Mouse (Mus musculus) Patski (cell line): Measurements from ENCODE around the gene Zfp119b. TPM values are rescaled to one million over a fixed set of nuclear protein-coding genes. Genes with fewer than 3 reads are reported as not detected.

Source experiments
- ATAC-seq: fragments of 100-300 bp; one replicate; pipeline ENCODE4 v1.8.0; 2021
- CTCF ChIA-PET: fragments of 350-600 bp; sonication (Branson Sonifier 250); formaldehyde crosslinking; loops from one replicate; lab custom pipeline; 2022; ENCODE audit warnings: inconsistent platforms; lab: Charles Lee
- POLR2A ChIA-PET: fragments of 350-600 bp; sonication (Branson Sonifier 250); formaldehyde crosslinking; loops from one replicate; lab custom pipeline; 2022; ENCODE audit warnings: antibody characterized with exemption, inconsistent platforms; lab: Charles Lee
- DNase-seq: peaks from one replicate; pipeline ENCODE4 v3.0.0-alpha.2; 2011; ENCODE audit warnings: low read depth, low spot score
- H3K27me3 ChIP-seq: fragments of 371-371 bp; one replicate; pipeline ENCODE4 v1.5.1; 2021
- CTCF ChIP-seq: fragments of 100-300 bp; IDR thresholded peaks from one replicate; pipeline ENCODE4 v1.5.1; 2021
- in situ Hi-C: fragments of 300-500 bp; cut with MboI; formaldehyde crosslinking; loops from 3 replicates; pipeline ENCODE4 v1.11.1; 2018; ENCODE audit warnings: low pct_unique_long_range_greater_than_20kb, mixed read lengths
- polyA plus RNA-seq: library from polyadenylated mRNA; unstranded; gene quantifications from one replicate; pipeline ENCODE4 v1.2.3, GENCODE M21; 2021

The Zfp119b gene
- polyA plus RNA-seq: 4.9 TPM

- DNase-seq: no peak
- ChIA-PET CTCF (no interaction called here), POLR2A (no interaction called here)
- in situ Hi-C loops: loop anchor here (5.0 kb wide), 1 partner anchor 72 kb away; the partner anchor contains the start of gene Zfp119a
- peaks cover 19% of the 10 kb centered on the region for H3K27me3 ChIP-seq
- ATAC-seq: no peak
- TF ChIP-seq CTCF: no peak
These were observed at the start of gene Zfp119b for GRCm38 (mm10) chr17:55949400-55949799. Gene Zfp119b (minus strand): TSS chr17:55949500.

- DNase-seq (no peak), ATAC-seq (no peak)
- ChIA-PET POLR2A (interaction anchor here (1.5 kb wide), 1 partner anchor 12 kb away, joined by 6 read pairs; no protein-coding TSS in a partner anchor), CTCF (no interaction called here)
- TF ChIP-seq CTCF: no peak
- in situ Hi-C loops: no loop called here
- no peaks in the 10 kb centered on the region for H3K27me3 ChIP-seq
These were observed 46.7 kb upstream of the Zfp119b start for GRCm38 (mm10) chr17:55996007-55996406.

GRCm38 (mm10) chr17:55990278-55990898 is 41.1 kb upstream of the Zfp119b start:
- ATAC-seq (no peak), DNase-seq (no peak)
- no peaks in the 10 kb centered on the region for H3K27me3 ChIP-seq
- POLR2A ChIA-PET: no interaction called here
- in situ Hi-C loops: no loop called here
- no peak for TF ChIP-seq CTCF
- CTCF ChIA-PET: no interaction called here

GRCm38 (mm10) chr17:55986030-55986961 is 37.0 kb upstream of the Zfp119b start, which contains the start of gene Fsd1:
Gene Fsd1 (plus strand): TSS chr17:55986509.
- no peaks in the 10 kb centered on the region for H3K27me3 ChIP-seq
- no peak for DNase-seq
- TF ChIP-seq CTCF: no peak
- POLR2A ChIA-PET: interaction anchor here (0.5 to 1.0 kb wide), 3 partner anchors 15 to 267 kb away, joined by 3 to 4 read pairs (median 3); no protein-coding TSS in a partner anchor
- CTCF ChIA-PET: no interaction called here
- peak; percentile 61 for ATAC-seq
- in situ Hi-C loops: no loop called here

- ChIA-PET POLR2A (no interaction called here), CTCF (interaction anchor here (0.9 to 2.7 kb wide), 4 partner anchors 20 to 79 kb away, joined by 3 to 18 read pairs (median 4); partner anchors contain the start of genes Mpnd and Stap2)
- DNase-seq (no peak), ATAC-seq (no peak)
- in situ Hi-C loops: no loop called here
- peaks cover 5% of the 10 kb centered on the region for H3K27me3 ChIP-seq
- TF ChIP-seq CTCF: no peak
These were observed 28.0 kb upstream of the Zfp119b start for GRCm38 (mm10) chr17:55977301-55977700.

GRCm38 (mm10) chr17:55976255-55976862 is 27.1 kb upstream of the Zfp119b start:
- DNase-seq (no peak), ATAC-seq (peak; percentile 61)
- in situ Hi-C loops: no loop called here
- H3K27me3 ChIP-seq: peaks cover 5% of the 10 kb centered on the region
- POLR2A ChIA-PET: interaction anchor here (0.6 to 1.3 kb wide), 3 partner anchors 9 to 33 kb away, joined by 3 to 8 read pairs (median 3); no protein-coding TSS in a partner anchor
- CTCF ChIA-PET: interaction anchor here (0.8 to 2.7 kb wide), 8 partner anchors 10 to 80 kb away, joined by 3 to 18 read pairs (median 4); partner anchors contain the start of genes Mpnd, Sh3gl1 and Stap2
- TF ChIP-seq CTCF: peak; percentile 97

- CTCF ChIA-PET: no interaction called here
- in situ Hi-C loops: no loop called here
- POLR2A ChIA-PET: no interaction called here
- no peak for ATAC-seq
- H3K27me3 ChIP-seq: no peaks in the 10 kb centered on the region
- no peak for DNase-seq
- TF ChIP-seq CTCF: no peak
These were observed 22.2 kb upstream of the Zfp119b start for GRCm38 (mm10) chr17:55971453-55971852.

- in situ Hi-C loops: loop anchor here (10.0 kb wide), 1 partner anchor 45 kb away; no protein-coding TSS in a partner anchor
- no peak for TF ChIP-seq CTCF
- ATAC-seq: no peak
- no peak for DNase-seq
- CTCF ChIA-PET: no interaction called here
- POLR2A ChIA-PET: no interaction called here
- H3K27me3 ChIP-seq: no peaks in the 10 kb centered on the region
These were observed 20.9 kb upstream of the Zfp119b start, which contains the start of gene Shd for GRCm38 (mm10) chr17:55969966-55970891. Gene Shd (plus strand): TSS chr17:55970467.

GRCm38 (mm10) chr17:55969560-55969959 is 20.3 kb upstream of the Zfp119b start:
- CTCF ChIA-PET: no interaction called here
- ATAC-seq: no peak
- in situ Hi-C loops: loop anchor here (10.0 kb wide), 1 partner anchor 45 kb away; no protein-coding TSS in a partner anchor
- no peak for TF ChIP-seq CTCF
- H3K27me3 ChIP-seq: no peaks in the 10 kb centered on the region
- no peak for DNase-seq
- POLR2A ChIA-PET: no interaction called here
